Mouse (Mus musculus) CH12.LX (cell line): ENCODE data around the gene Abcc3. TPM values are rescaled to one million over a fixed set of nuclear protein-coding genes. Genes with fewer than 3 reads are reported as not detected.

Experiments used
- DNase-seq: peaks from one replicate; pipeline ENCODE4 v3.0.0-alpha.2; 2013; ENCODE audit errors: extremely low read depth
- H3K27ac ChIP-seq: 2 replicates; pipeline ENCODE4 v1.5.1; 2012; ENCODE audit warnings: low read depth, mild to moderate bottlenecking, control low read depth, moderate library complexity; ENCODE audit not compliant: insufficient read depth
- H3K27me3 ChIP-seq: replicated peaks from 2 replicates; pipeline ENCODE3; 2012; ENCODE audit warnings: inconsistent platforms
- H3K36me3 ChIP-seq, 2 experiments: replicated peaks in 1 of 2; 2 replicates each; pipeline versions ENCODE3 to v1.6.1; 2012; ENCODE audit warnings: inconsistent platforms in 1 of 2, low read length in 1 of 2, mild to moderate bottlenecking in 1 of 2, mixed read lengths in 1 of 2, moderate library complexity in 1 of 2; ENCODE audit not compliant: control insufficient read depth in 1 of 2, insufficient read depth in 1 of 2
- H3K4me1 ChIP-seq, 2 experiments: 2 replicates each; pipeline ENCODE4 v1.6.1; 2012; ENCODE audit warnings: inconsistent platforms in 1 of 2, moderate library complexity in 1 of 2; ENCODE audit not compliant: insufficient read depth in 2 of 2, control insufficient read depth in 1 of 2
- H3K4me2 ChIP-seq: 2 replicates; pipeline ENCODE4 v1.6.1; 2012; ENCODE audit warnings: low read depth, mild to moderate bottlenecking, control low read depth; ENCODE audit not compliant: poor library complexity, insufficient read depth, severe bottlenecking
- H3K4me3 ChIP-seq, 3 experiments: fragments of 150-350 bp in 1 of 3; sonication (generic) in 1 of 3; replicated peaks in 1 of 3; 2 replicates each; pipeline versions ENCODE3 to v1.5.1; 2011 to 2012; ENCODE audit warnings: low read depth in 2 of 3, low read length in 2 of 3, mild to moderate bottlenecking in 2 of 3, moderate library complexity in 2 of 3, control low read depth in 1 of 3, improper control_type of control experiment in 1 of 3, inconsistent platforms in 1 of 3, mixed read lengths in 1 of 3; ENCODE audit not compliant: poor library complexity in 1 of 3
- H3K79me2 ChIP-seq: replicated peaks from 2 replicates; pipeline ENCODE4 v1.6.1; 2012; ENCODE audit warnings: mild to moderate bottlenecking, moderate library complexity; ENCODE audit not compliant: control insufficient read depth, poor library complexity, insufficient read depth, severe bottlenecking; ENCODE audit errors: extremely low read depth
- H3K9ac ChIP-seq: 2 replicates; pipeline ENCODE4 v1.6.1; 2012; ENCODE audit warnings: low read depth, mild to moderate bottlenecking, control low read depth, moderate library complexity; ENCODE audit not compliant: insufficient read depth
- H3K9me3 ChIP-seq: replicated peaks from 2 replicates; pipeline ENCODE3; 2012; ENCODE audit warnings: low read length, inconsistent platforms, mixed read lengths
- CHD1 ChIP-seq: IDR thresholded peaks from 2 replicates; pipeline ENCODE4 v1.6.1; 2012; ENCODE audit warnings: low read depth, low read length, improper control_type of control experiment, inconsistent platforms
- CHD2 ChIP-seq: IDR thresholded peaks from 2 replicates; pipeline ENCODE4 v1.6.1; 2011; ENCODE audit warnings: low read length, improper control_type of control experiment
- EP300 ChIP-seq: IDR thresholded peaks from 2 replicates; pipeline ENCODE4 v1.6.1; 2011; ENCODE audit warnings: low read length, improper control_type of control experiment
- ETS1 ChIP-seq: conservative IDR thresholded peaks from 2 replicates; pipeline ENCODE4 v1.6.1; 2012; ENCODE audit warnings: low read depth, mild to moderate bottlenecking, inconsistent platforms, low read length, improper control_type of control experiment, moderate library complexity
- GABPA ChIP-seq: IDR thresholded peaks from 2 replicates; pipeline ENCODE4 v1.6.1; 2012; ENCODE audit warnings: low read depth, low read length, improper control_type of control experiment, inconsistent platforms; ENCODE audit not compliant: insufficient replicate concordance
- IRF4 ChIP-seq: IDR thresholded peaks from 2 replicates; pipeline ENCODE4 v1.6.1; 2014; ENCODE audit warnings: low read depth, mild to moderate bottlenecking, inconsistent platforms, low read length, improper control_type of control experiment
- MAX ChIP-seq: IDR thresholded peaks from 2 replicates; pipeline ENCODE4 v1.6.1; 2011; ENCODE audit warnings: low read length, improper control_type of control experiment
- MAZ ChIP-seq: IDR thresholded peaks from 2 replicates; pipeline ENCODE4 v1.6.1; 2012; ENCODE audit warnings: low read depth, mild to moderate bottlenecking, inconsistent platforms, low read length, improper control_type of control experiment, moderate library complexity
- MEF2A ChIP-seq: IDR thresholded peaks from 2 replicates; pipeline ENCODE4 v1.6.1; 2014; ENCODE audit warnings: low read depth, mild to moderate bottlenecking, inconsistent platforms, low read length, improper control_type of control experiment, borderline replicate concordance
- MXI1 ChIP-seq: IDR thresholded peaks from 2 replicates; pipeline ENCODE4 v1.6.1; 2011; ENCODE audit warnings: mild to moderate bottlenecking, low read depth, low read length, improper control_type of control experiment
- MYC ChIP-seq: IDR thresholded peaks from 2 replicates; pipeline ENCODE4 v1.6.1; 2011; ENCODE audit warnings: low read depth, mild to moderate bottlenecking, improper control_type of control experiment, low read length
- NELFE ChIP-seq: IDR thresholded peaks from 2 replicates; pipeline ENCODE4 v1.6.1; 2011; ENCODE audit warnings: low read depth, low read length, improper control_type of control experiment
- PAX5 ChIP-seq: IDR thresholded peaks from 2 replicates; pipeline ENCODE4 v1.6.1; 2012; ENCODE audit warnings: low read length, inconsistent platforms, mixed read lengths
- POLR2A ChIP-seq: IDR thresholded peaks from 2 replicates; pipeline ENCODE4 v1.6.1; 2011; ENCODE audit warnings: low read depth, mild to moderate bottlenecking, improper control_type of control experiment, low read length
- POLR2AphosphoS2 ChIP-seq: IDR thresholded peaks from 2 replicates; pipeline ENCODE4 v1.6.1; 2011; ENCODE audit warnings: low read depth, low read length, improper control_type of control experiment
- RAD21 ChIP-seq: IDR thresholded peaks from 2 replicates; pipeline ENCODE4 v1.6.1; 2011; ENCODE audit warnings: low read depth, mild to moderate bottlenecking, low read length, improper control_type of control experiment, moderate library complexity
- RCOR1 ChIP-seq: conservative IDR thresholded peaks from 2 replicates; pipeline ENCODE4 v1.6.1; 2012; ENCODE audit warnings: low read depth, mild to moderate bottlenecking, inconsistent platforms, low read length, improper control_type of control experiment
- SIN3A ChIP-seq: IDR thresholded peaks from 2 replicates; pipeline ENCODE4 v1.6.1; 2012; ENCODE audit warnings: low read length, improper control_type of control experiment, inconsistent platforms
- TBP ChIP-seq: conservative IDR thresholded peaks from 2 replicates; pipeline ENCODE4 v1.6.1; 2011; ENCODE audit warnings: low read depth, low read length, improper control_type of control experiment
- TCF12 ChIP-seq: IDR thresholded peaks from 2 replicates; pipeline ENCODE4 v1.6.1; 2014; ENCODE audit warnings: low read depth, mild to moderate bottlenecking, inconsistent platforms, low read length, improper control_type of control experiment
- UBTF ChIP-seq: IDR thresholded peaks from 2 replicates; pipeline ENCODE4 v1.6.1; 2012; ENCODE audit warnings: low read depth, mild to moderate bottlenecking, inconsistent platforms, low read length, improper control_type of control experiment, moderate library complexity
- USF2 ChIP-seq: conservative IDR thresholded peaks from 2 replicates; pipeline ENCODE4 v1.6.1; 2011; ENCODE audit warnings: low read depth, low read length, improper control_type of control experiment
- ZC3H11A ChIP-seq: IDR thresholded peaks from 2 replicates; pipeline ENCODE4 v1.6.1; 2012; ENCODE audit warnings: low read depth, mild to moderate bottlenecking, inconsistent platforms, low read length, improper control_type of control experiment
- ZMIZ1 ChIP-seq: IDR thresholded peaks from 2 replicates; pipeline ENCODE4 v1.6.1; 2012; ENCODE audit warnings: low read depth, mild to moderate bottlenecking, inconsistent platforms, low read length, improper control_type of control experiment
- dilution Hi-C: fragments of 300-500 bp; cut with MboI; formaldehyde crosslinking; loops from 2 replicates; pipeline ENCODE4 v1.14.3; 2020; ENCODE audit warnings: low sequenced_read_pairs; ENCODE audit not compliant: extremely low pct_unique_long_range_greater_than_20kb, extremely low pct_ligation_motif_present
- in situ Hi-C: fragments of 300-500 bp; cut with MboI; formaldehyde crosslinking; loops from 3 replicates; pipeline ENCODE4 v1.14.3; 2019; ENCODE audit warnings: low sequenced_read_pairs, low pct_ligation_motif_present, low pct_unique_long_range_greater_than_20kb, mixed read lengths
- polyA plus RNA-seq: library from polyadenylated mRNA; unstranded; fragments of >175 nt; gene quantifications from 2 replicates; pipeline ENCODE4 v1.2.1, GENCODE M21; 2012; ENCODE audit warnings: low read depth; ENCODE audit not compliant: insufficient read length
- total RNA-seq, 2 experiments: library from RNA; depleted of rRNA; stranded (reverse); fragments of 300-350 nt in 1 of 2; fragments of >200 nt in 1 of 2; gene quantifications; 2 replicates each; pipeline ENCODE4 v1.2.3; 2012 to 2014

The Abcc3 gene
- total and polyA plus RNA-seq, 3 experiments = 0.21 to 0.66 (median 0.40) TPM

GRCm38 (mm10) chr11:94400996-94401395 is 8.2 kb upstream of the Abcc3 start:
- no peak overlapping the region for H3K27ac ChIP-seq
- DNase-seq = no peak
- no peaks in the 10 kb centered on the region for H3K9me3 ChIP-seq
- TF ChIP-seq POLR2A = no peak
- TF ChIP-seq MAZ = no peak
- TF ChIP-seq MYC = no peak
- no peak for TF ChIP-seq TCF12
- no peak for TF ChIP-seq GABPA
- no peak for TF ChIP-seq CHD2
- no peak for TF ChIP-seq MEF2A
- no peak for TF ChIP-seq UBTF
- TF ChIP-seq IRF4 = no peak
- TF ChIP-seq ETS1 = no peak
- TF ChIP-seq MXI1 = no peak
- TF ChIP-seq EP300 = no peak
- no peak for TF ChIP-seq ZMIZ1
- no peak for TF ChIP-seq ZC3H11A
- TF ChIP-seq TBP = no peak
- no peak for TF ChIP-seq USF2
- TF ChIP-seq MAX = no peak
- no peak for TF ChIP-seq POLR2AphosphoS2
- TF ChIP-seq NELFE = no peak
- H3K36me3 ChIP-seq = no peaks in the 10 kb centered on the region
- in situ Hi-C loops (no loop called here), dilution Hi-C loops (no loop called here)
- H3K27me3 ChIP-seq = peaks cover 2% of the 10 kb centered on the region
- no peak overlapping the region for H3K9ac ChIP-seq
- H3K4me1 ChIP-seq = peaks cover 8 to 33% of the 10 kb centered on the region in 2 experiments; a peak in 3 of 4 replicates
- H3K79me2 ChIP-seq = no peaks in the 10 kb centered on the region
- no peak overlapping the region for H3K4me2 ChIP-seq
- no peak overlapping the region for H3K4me3 ChIP-seq

GRCm38 (mm10) chr11:94394107-94394506 is 1.3 kb upstream of the Abcc3 start:
- Histone ChIP-seq H3K27ac (no peak overlapping the region), H3K9ac (no peak overlapping the region), H3K27me3 (peaks cover 3% of the 10 kb centered on the region), H3K36me3 (no peaks in the 10 kb centered on the region), H3K4me2 (no peak overlapping the region), H3K4me1 (peaks cover 24 to 45% of the 10 kb centered on the region in 2 experiments), H3K79me2 (no peaks in the 10 kb centered on the region), H3K9me3 (no peaks in the 10 kb centered on the region), H3K4me3 (no peak overlapping the region)
- TF ChIP-seq ZC3H11A (no peak), PAX5 (no peak), MYC (no peak), CHD2 (no peak), SIN3A (no peak), CHD1 (no peak), MAZ (no peak), MEF2A (no peak), RAD21 (no peak), UBTF (no peak), RCOR1 (no peak)
- DNase-seq = no peak
- dilution Hi-C loops = no loop called here
- in situ Hi-C loops = no loop called here
